Mouse (Mus musculus): ENCODE data around the gene Kif3b. TPM values are rescaled to one million over a fixed set of nuclear protein-coding genes. Genes with fewer than 3 reads are reported as not detected.
"Not testable (repeated sequence)": the region's sequence is repeated elsewhere in the genome, so short reads cannot be mapped to it uniquely, and the experiment has no call there.

Kif3b gene
- total RNA-seq, 1 experiment, result 8.6 TPM

GRCm38 (mm10) chr2:153274919-153275247, 16.3 kb upstream of the Kif3b start:
- no peak overlapping the region for H3K4me3 ChIP-seq (ENCODE audit: insufficient read depth in 1 of 2, low read depth in 1 of 2, low read length in 2 of 2, poor library complexity in 1 of 2, severe bottlenecking in 1 of 2)
- H3K9ac ChIP-seq (ENCODE audit: insufficient read depth, low read depth, low read length, poor library complexity, severe bottlenecking), result no peak overlapping the region
- no peaks in the 10 kb centered on the region for H3K36me3 ChIP-seq (ENCODE audit: control insufficient read depth, insufficient read depth, low read length, poor library complexity, severe bottlenecking)
- in situ Hi-C loops (cut with MboI; ENCODE audit: low sequenced_read_pairs in 2 of 2, unreplicated experiment in 2 of 2), result no loop called here
- no peak overlapping the region for H3K27ac ChIP-seq (ENCODE audit: insufficient read depth, low read depth, low read length, poor library complexity, severe bottlenecking)
- DNase-seq (ENCODE audit: low read depth, low spot score), result no peak
- no peak for TF ChIP-seq HCFC1 (IDR thresholded peaks at IDR 0.05; ENCODE audit: borderline replicate concordance, insufficient read depth, low read length)
- no peak for TF ChIP-seq MAFK (IDR thresholded peaks at IDR 0.05; ENCODE audit: insufficient read depth, low read depth, low read length)
- no peak for TF ChIP-seq CHD2 (IDR thresholded peaks at IDR 0.05; ENCODE audit: low read depth, low read length)
- TF ChIP-seq ZC3H11A (IDR thresholded peaks at IDR 0.05; ENCODE audit: borderline replicate concordance, low read depth, low read length), result no peak
- H3K4me1 ChIP-seq (ENCODE audit: control insufficient read depth in 2 of 2, insufficient read depth in 2 of 2, low read length in 2 of 2, poor library complexity in 1 of 2), result peaks cover 0 to 7% of the 10 kb centered on the region in 2 experiments; a peak in 1 of 4 replicates
- no peaks in the 10 kb centered on the region for H3K9me3 ChIP-seq (ENCODE audit: control insufficient read depth, insufficient read depth, low read depth, low read length)

- DNase-seq (ENCODE audit: low read depth, low spot score); H3K27ac ChIP-seq (ENCODE audit: insufficient read depth, low read depth, low read length, poor library complexity, severe bottlenecking); H3K4me3 ChIP-seq (ENCODE audit: insufficient read depth in 1 of 2, low read depth in 1 of 2, low read length in 2 of 2, poor library complexity in 1 of 2, severe bottlenecking in 1 of 2); H3K36me3 ChIP-seq (ENCODE audit: control insufficient read depth, insufficient read depth, low read length, poor library complexity, severe bottlenecking); H3K9me3 ChIP-seq (ENCODE audit: control insufficient read depth, insufficient read depth, low read depth, low read length); in situ Hi-C loops (cut with MboI; ENCODE audit: low sequenced_read_pairs in 2 of 2, unreplicated experiment in 2 of 2); H3K4me1 ChIP-seq (ENCODE audit: control insufficient read depth in 2 of 2, insufficient read depth in 2 of 2, low read length in 2 of 2, poor library complexity in 1 of 2); H3K9ac ChIP-seq (ENCODE audit: insufficient read depth, low read depth, low read length, poor library complexity, severe bottlenecking): not testable (repeated sequence)
- peak; percentile 93 for TF ChIP-seq ZNF384 (IDR thresholded peaks at IDR 0.05; ENCODE audit: low read depth, low read length)
These were observed 15.6 kb upstream of the Kif3b start for GRCm38 (mm10) chr2:153275577-153275976.

DNA sequence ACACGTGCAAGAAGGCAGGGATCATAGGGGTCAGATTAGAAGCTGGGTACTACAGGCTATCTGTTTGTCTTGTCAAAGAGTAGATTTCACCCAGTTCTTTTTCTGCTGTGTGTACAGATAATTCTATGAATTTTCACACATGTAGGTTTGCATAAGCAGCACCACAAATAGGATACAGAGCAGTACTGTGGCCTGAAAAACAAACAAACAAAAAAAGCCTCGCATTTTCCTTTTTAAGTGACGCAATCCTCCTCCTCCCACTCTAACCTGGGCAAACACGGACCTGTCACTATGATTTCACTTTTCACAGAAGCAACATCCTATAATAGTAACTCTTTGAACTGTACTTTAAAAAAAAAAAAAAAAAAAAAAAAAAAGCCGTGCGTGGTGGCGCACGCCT, 14.8 kb upstream of the Kif3b start:
- Histone ChIP-seq H3K27ac (ENCODE audit: insufficient read depth, low read depth, low read length, poor library complexity, severe bottlenecking) (no peak overlapping the region), H3K4me1 (ENCODE audit: control insufficient read depth in 2 of 2, insufficient read depth in 2 of 2, low read length in 2 of 2, poor library complexity in 1 of 2) (peaks cover 0 to 7% of the 10 kb centered on the region in 2 experiments; a peak in 1 of 4 replicates), H3K9me3 (ENCODE audit: control insufficient read depth, insufficient read depth, low read depth, low read length) (no peaks in the 10 kb centered on the region), H3K36me3 (ENCODE audit: control insufficient read depth, insufficient read depth, low read length, poor library complexity, severe bottlenecking) (no peaks in the 10 kb centered on the region), H3K4me3 (ENCODE audit: insufficient read depth in 1 of 2, low read depth in 1 of 2, low read length in 2 of 2, poor library complexity in 1 of 2, severe bottlenecking in 1 of 2) (no peak overlapping the region), H3K9ac (ENCODE audit: insufficient read depth, low read depth, low read length, poor library complexity, severe bottlenecking) (no peak overlapping the region)
- in situ Hi-C loops (cut with MboI; ENCODE audit: low sequenced_read_pairs in 2 of 2, unreplicated experiment in 2 of 2), result no loop called here
- DNase-seq (ENCODE audit: low read depth, low spot score), result no peak
- TF ChIP-seq CHD2 (IDR thresholded peaks at IDR 0.05; ENCODE audit: low read depth, low read length) (no peak), ZC3H11A (IDR thresholded peaks at IDR 0.05; ENCODE audit: borderline replicate concordance, low read depth, low read length) (no peak), HCFC1 (IDR thresholded peaks at IDR 0.05; ENCODE audit: borderline replicate concordance, insufficient read depth, low read length) (no peak), ZNF384 (IDR thresholded peaks at IDR 0.05; ENCODE audit: low read depth, low read length) (no peak), MAFK (IDR thresholded peaks at IDR 0.05; ENCODE audit: insufficient read depth, low read depth, low read length) (no peak)

GRCm38 (mm10) chr2:153276846-153277245, 14.4 kb upstream of the Kif3b start:
- H3K9ac ChIP-seq (ENCODE audit: insufficient read depth, low read depth, low read length, poor library complexity, severe bottlenecking); H3K27ac ChIP-seq (ENCODE audit: insufficient read depth, low read depth, low read length, poor library complexity, severe bottlenecking); H3K4me1 ChIP-seq (ENCODE audit: control insufficient read depth in 2 of 2, insufficient read depth in 2 of 2, low read length in 2 of 2, poor library complexity in 1 of 2); in situ Hi-C loops (cut with MboI; ENCODE audit: low sequenced_read_pairs in 2 of 2, unreplicated experiment in 2 of 2); H3K4me3 ChIP-seq (ENCODE audit: insufficient read depth in 1 of 2, low read depth in 1 of 2, low read length in 2 of 2, poor library complexity in 1 of 2, severe bottlenecking in 1 of 2); H3K9me3 ChIP-seq (ENCODE audit: control insufficient read depth, insufficient read depth, low read depth, low read length); H3K36me3 ChIP-seq (ENCODE audit: control insufficient read depth, insufficient read depth, low read length, poor library complexity, severe bottlenecking): not testable (repeated sequence)
- DNase-seq (ENCODE audit: low read depth, low spot score), result peak; percentile 27
- peak; percentile 77 for TF ChIP-seq ZNF384 (IDR thresholded peaks at IDR 0.05; ENCODE audit: low read depth, low read length)

DNA sequence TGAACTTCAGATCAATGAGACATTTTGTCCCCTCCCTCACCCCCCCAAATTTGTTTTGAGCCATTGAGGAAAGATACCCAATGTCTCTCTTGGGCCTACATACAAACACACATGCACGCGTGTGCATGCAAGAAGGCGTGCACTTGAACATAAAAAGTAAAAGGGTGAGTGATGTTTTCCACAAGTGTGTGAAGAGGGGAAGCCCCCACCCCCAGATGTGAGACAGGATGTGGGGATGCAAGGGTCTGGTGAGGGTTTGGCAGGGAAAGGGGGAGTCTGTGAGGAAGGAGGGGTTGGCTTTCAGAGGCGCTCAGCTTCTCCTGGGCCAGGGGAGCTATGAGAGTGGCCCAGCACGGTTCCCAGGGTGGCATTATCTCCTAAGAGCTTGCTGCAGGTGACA, 12.9 kb upstream of the Kif3b start:
- Histone ChIP-seq H3K9ac (ENCODE audit: insufficient read depth, low read depth, low read length, poor library complexity, severe bottlenecking) (no peak overlapping the region), H3K4me3 (ENCODE audit: insufficient read depth in 1 of 2, low read depth in 1 of 2, low read length in 2 of 2, poor library complexity in 1 of 2, severe bottlenecking in 1 of 2) (no peak overlapping the region), H3K36me3 (ENCODE audit: control insufficient read depth, insufficient read depth, low read length, poor library complexity, severe bottlenecking) (no peaks in the 10 kb centered on the region), H3K27ac (ENCODE audit: insufficient read depth, low read depth, low read length, poor library complexity, severe bottlenecking) (no peak overlapping the region), H3K9me3 (ENCODE audit: control insufficient read depth, insufficient read depth, low read depth, low read length) (no peaks in the 10 kb centered on the region), H3K4me1 (ENCODE audit: control insufficient read depth in 2 of 2, insufficient read depth in 2 of 2, low read length in 2 of 2, poor library complexity in 1 of 2) (peaks cover 0 to 3% of the 10 kb centered on the region in 2 experiments; a peak in 1 of 4 replicates)
- TF ChIP-seq MAFK (IDR thresholded peaks at IDR 0.05; ENCODE audit: insufficient read depth, low read depth, low read length) (no peak), HCFC1 (IDR thresholded peaks at IDR 0.05; ENCODE audit: borderline replicate concordance, insufficient read depth, low read length) (no peak), CHD2 (IDR thresholded peaks at IDR 0.05; ENCODE audit: low read depth, low read length) (no peak), ZNF384 (IDR thresholded peaks at IDR 0.05; ENCODE audit: low read depth, low read length) (no peak), ZC3H11A (IDR thresholded peaks at IDR 0.05; ENCODE audit: borderline replicate concordance, low read depth, low read length) (no peak)
- in situ Hi-C loops (cut with MboI; ENCODE audit: low sequenced_read_pairs in 2 of 2, unreplicated experiment in 2 of 2), result no loop called here
- no peak for DNase-seq (ENCODE audit: low read depth, low spot score)

All from ES-E14 (cell line).